8 mouse cellular contexts compared by ENCODE assay signal in genomic region chr1:133182706-133183095, GRCm38 (mm10). TPM values are rescaled to one million over a fixed set of nuclear protein-coding genes. Genes with fewer than 3 reads are reported as not detected.
DNase-seq lines count a peak whose midpoint lies in the region; ATAC-seq and TF ChIP-seq lines count a peak whose summit lies in the region.

No protein-coding gene starts in this region.

- peaks cover 13% of the 10 kb centered on the region for H3K4me1 ChIP-seq in thymus, adult 2 months (replicated peaks; ENCODE audit: control insufficient read depth, insufficient read depth, low read length)
- peaks cover 14% of the 10 kb centered on the region for H3K4me1 ChIP-seq in liver, embryonic 13.5 days (replicated peaks)

- H3K4me2 ChIP-seq in liver, embryonic 13.5 days = peak overlapping the region; percentile 55

- WGBS in thymus, adult 2 months = 24% methylated on average over 16 of the region's 16 CpGs
- WGBS in liver, embryonic 13.5 days (ENCODE audit: insufficient replicate concordance) = 3% methylated on average over 16 of the region's 16 CpGs

- H3K36me3 ChIP-seq in thymus, adult 2 months (ENCODE audit: control insufficient read depth, insufficient read depth, low read length) = no peaks in the 10 kb centered on the region
- no peaks in the 10 kb centered on the region for H3K36me3 ChIP-seq in liver, embryonic 13.5 days

- DNase-seq in gastrocnemius, adult 2 months = no peak
- no peak for DNase-seq in gastrocnemius, postnatal 10 days
- DNase-seq in thymus, adult 2 months = no peak
- DNase-seq in thymus, postnatal 4 days = no peak
- no peak for DNase-seq in liver, embryonic 13.5 days
- no peak for DNase-seq in left cerebral cortex, adult 8-10 months (ENCODE audit: low spot score in 2 of 2)
- no peak for DNase-seq in cerebellum, adult 8-10 months
- DNase-seq in adipocyte (ENCODE audit: low spot score) = no peak

- H3K27me3 ChIP-seq in thymus, adult 2 months (ENCODE audit: control insufficient read depth, insufficient read depth, low read length) = peaks cover 12% of the 10 kb centered on the region; the same call in 1 of the 2 replicates
- peaks cover 54% of the 10 kb centered on the region for H3K27me3 ChIP-seq in liver, embryonic 13.5 days

- H3K9me3 ChIP-seq in liver, embryonic 13.5 days (replicated peaks) = no peaks in the 10 kb centered on the region

- no peak for TF ChIP-seq POLR2A in thymus, adult 2 months (IDR thresholded peaks at IDR 0.05; ENCODE audit: control insufficient read depth, extremely low read depth, insufficient read depth, low read length, poor library complexity)

- no peak for ATAC-seq in liver, embryonic 13.5 days (ENCODE audit: low read depth)

- no peak overlapping the region for H3K9ac ChIP-seq in liver, embryonic 13.5 days

- intact Hi-C loops in gastrocnemius, adult 2 months (cut with DNase I) = loop anchor here (5.0 kb wide), 1 partner anchor 85 kb away; no protein-coding TSS in a partner anchor

- TF ChIP-seq CTCF in gastrocnemius, adult 2 months (IDR thresholded peaks at IDR 0.05) = no peak
- TF ChIP-seq CTCF in thymus, adult 2 months (IDR thresholded peaks at IDR 0.05; ENCODE audit: borderline replicate concordance, control insufficient read depth, extremely low read depth, insufficient read depth, low read length, poor library complexity) = no peak

- H3K27ac ChIP-seq in gastrocnemius, adult 2 months = peak overlapping the region; percentile 52
- H3K27ac ChIP-seq in thymus, adult 2 months (ENCODE audit: control insufficient read depth, insufficient read depth, low read length) = no peak overlapping the region
- H3K27ac ChIP-seq in liver, embryonic 13.5 days = no peak overlapping the region

- peak overlapping the region; percentile 75 for H3K4me3 ChIP-seq in gastrocnemius, adult 2 months
- peak overlapping the region; percentile 2; the same call in 1 of the 2 replicates for H3K4me3 ChIP-seq in thymus, adult 2 months (ENCODE audit: control insufficient read depth, insufficient read depth, low read length)
- H3K4me3 ChIP-seq in liver, embryonic 13.5 days (replicated peaks) = peak overlapping the region; percentile 37

RNA-seq across cellular contexts. Expression of gene Plekha6, which starts 18.7 kb away (rescaled TPM):
- 10 to 100 TPM in 1 of 2 experiments, 1 to 10 TPM in 1; 7.4 to 12.5 TPM for total RNA-seq in gastrocnemius, adult 2 months (2021)
- total RNA-seq in gastrocnemius, postnatal 10 days (2021) = 10 to 100 TPM; 17.2 to 23.3 TPM
- 5.1 and 9.4 TPM in 2 replicates for polyA plus RNA-seq in thymus, adult 2 months (2012; rRNA removed)
- polyA plus RNA-seq in liver, embryonic 13.5 days (2015; fragmentation: Nextera tagmentation; extraction: Ambion mirVana) = 1.9 TPM in 2 replicates
- total RNA-seq in left cerebral cortex, adult 8-10 months (2022) = 10 to 100 TPM; 83.6 to 89.6 (median 88.4) TPM

RNA-seq across cellular contexts. Expression of gene Ppp1r15b, which starts 51.8 kb away (rescaled TPM):
- 10 to 100 TPM; 16.4 to 18.6 TPM for total RNA-seq in gastrocnemius, adult 2 months (2021)
- 10 to 100 TPM; 28.6 to 36.3 TPM for total RNA-seq in gastrocnemius, postnatal 10 days (2021)
- 45.8 and 55.0 TPM in 2 replicates for polyA plus RNA-seq in thymus, adult 2 months (2012; rRNA removed)
- 35.8 and 49.1 TPM in 2 replicates for polyA plus RNA-seq in liver, embryonic 13.5 days (2015; fragmentation: Nextera tagmentation; extraction: Ambion mirVana)
- 10 to 100 TPM; 41.0 to 43.6 (median 42.0) TPM for total RNA-seq in left cerebral cortex, adult 8-10 months (2022)

Comparison
In these comparisons a context has a peak if more than half of its experiments do, and no peak if none do; other contexts are left out.
1. H3K4me3 ChIP-seq: peak in every context shown above with its lines; median percentile 75 in gastrocnemius, adult 2 months; 37 in liver, embryonic 13.5 days; 2 in thymus, adult 2 months.